Mouse (Mus musculus) brain, embryonic 18.5 days (tissue): ENCODE measurements at regions not wholly inside any gene's neighbourhood (a gene's known extent, or its start where the extent isn't known, plus 50 kb on each side); places are given as distances from the start of the nearest gene placed in this dataset.
"Not testable (repeated sequence)": the region's sequence is repeated elsewhere in the genome, so short reads cannot be mapped to it uniquely, and the experiment has no call there.

Source experiments
- DNase-seq: peaks from one replicate; pipeline ENCODE4 v3.0.0-alpha.2; 2012; ENCODE audit warnings: low read depth, low spot score

GRCm38 (mm10) chr6:103809986-103810341, 299.6 kb downstream of the Chl1 start:
- DNase-seq = no peak

GRCm38 (mm10) chr6:103810342-103811001, 300.1 kb downstream of the Chl1 start:
- peak; percentile 58 for DNase-seq

- DNase-seq = not testable (repeated sequence)
Observed at GRCm38 (mm10) chr6:103816396-103816795, 306.0 kb downstream of the Chl1 start.

- no peak for DNase-seq
Observed at GRCm38 (mm10) chr6:103826042-103826441, 315.7 kb downstream of the Chl1 start.

GRCm38 (mm10) chr6:103827623-103828022, 317.2 kb downstream of the Chl1 start:
- no peak for DNase-seq

- DNase-seq = no peak
Observed at GRCm38 (mm10) chr6:103828866-103829265, 318.5 kb downstream of the Chl1 start.

- no peak for DNase-seq
Observed at GRCm38 (mm10) chr6:103832301-103832700, 321.9 kb downstream of the Chl1 start.

GRCm38 (mm10) chr6:103832808-103833207, 322.4 kb downstream of the Chl1 start:
- DNase-seq = no peak

- no peak for DNase-seq
Observed at GRCm38 (mm10) chr6:103833501-103834132, 323.2 kb downstream of the Chl1 start.

- DNase-seq = no peak
Observed at GRCm38 (mm10) chr6:103834726-103835229, 324.4 kb downstream of the Chl1 start.

GRCm38 (mm10) chr6:103859787-103860186, 349.4 kb downstream of the Chl1 start:
- DNase-seq = no peak

- no peak for DNase-seq
Observed at GRCm38 (mm10) chr6:103893455-103893854, 383.1 kb downstream of the Chl1 start.

GRCm38 (mm10) chr6:103924504-103924903, 414.1 kb downstream of the Chl1 start:
- DNase-seq = peak; percentile 8

GRCm38 (mm10) chr6:103927094-103927493, 416.7 kb downstream of the Chl1 start:
- DNase-seq = no peak

- no peak for DNase-seq
Observed at GRCm38 (mm10) chr6:103940345-103940744, 430.0 kb downstream of the Chl1 start.

GRCm38 (mm10) chr6:103944361-103944760, 434.0 kb downstream of the Chl1 start:
- DNase-seq = peak; percentile 73

- no peak for DNase-seq
Observed at GRCm38 (mm10) chr6:103947474-103947873, 437.1 kb downstream of the Chl1 start.

- no peak for DNase-seq
Observed at GRCm38 (mm10) chr6:103953134-103953771, 442.9 kb downstream of the Chl1 start.

GRCm38 (mm10) chr6:103959002-103959401, 448.6 kb downstream of the Chl1 start:
- peak; percentile 49 for DNase-seq

GRCm38 (mm10) chr6:103967811-103968420, 457.5 kb downstream of the Chl1 start:
- DNase-seq = no peak

GRCm38 (mm10) chr6:103999186-103999585, 488.8 kb downstream of the Chl1 start:
- DNase-seq = no peak

- DNase-seq = peak; percentile 71
Observed at GRCm38 (mm10) chr6:104028439-104029091, 464.0 kb upstream of the Cntn6 start.
